Mouse (Mus musculus): ENCODE measurements around the gene Kif19a. TPM values are rescaled to one million over a fixed set of nuclear protein-coding genes. Genes with fewer than 3 reads are reported as not detected.

Gene Kif19a
- polyA plus RNA-seq, 1 experiment from 2014 or later, result 0.09 TPM

DNA sequence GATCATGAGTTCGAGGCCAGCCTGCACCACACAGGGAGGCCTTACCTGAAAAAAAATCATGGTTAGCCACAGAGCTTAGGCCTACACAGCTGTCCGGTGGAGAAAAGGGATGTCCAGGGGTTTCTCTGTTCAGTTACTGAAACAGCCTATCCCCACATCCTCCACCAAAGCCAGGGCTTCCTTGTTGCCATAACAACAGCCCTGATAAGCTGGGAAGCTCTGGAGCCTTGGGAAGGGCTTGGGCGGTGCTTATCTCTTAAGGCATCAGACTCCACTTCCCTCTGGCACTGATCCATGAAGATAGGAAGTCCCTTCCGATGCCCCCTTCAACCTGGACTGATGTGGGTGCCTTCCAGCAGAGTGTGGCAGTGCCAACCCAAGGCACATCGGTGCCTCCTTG is 68.0 kb downstream of the Kif19a start:
- WGBS, result 59% methylated on average over 5 of the region's 5 CpGs
- H3K36me3 ChIP-seq, result no peaks in the 10 kb centered on the region
- no peak overlapping the region for H3K4me3 ChIP-seq
- ATAC-seq (ENCODE audit: low FRiP score, low read depth), result no peak
- peaks cover 31% of the 10 kb centered on the region for H3K4me1 ChIP-seq
- no peak overlapping the region for H3K9ac ChIP-seq
- H3K4me2 ChIP-seq (replicated peaks), result no peak overlapping the region
- no peaks in the 10 kb centered on the region for H3K27me3 ChIP-seq
- H3K27ac ChIP-seq, result no peak overlapping the region
- 0 out of 2 replicates have a peak, but pooled peaks cover 4% of the 10 kb centered on the region for H3K9me3 ChIP-seq

Other genes starting within 250 kb of the Kif19a start
- gene Rpl38, start 96.9 kb upstream of the Kif19a start, polyA plus RNA-seq (2015; fragmentation: Nextera tagmentation; extraction: Ambion mirVana), result 966 and 986 TPM in 2 replicates
- gene Ttyh2, start 90.0 kb upstream of the Kif19a start, polyA plus RNA-seq (2015; fragmentation: Nextera tagmentation; extraction: Ambion mirVana), result 20.0 and 21.2 TPM in 2 replicates
- 0.83 and 0.95 TPM in 2 replicates for gene Dnaic2, start 38.0 kb upstream of the Kif19a start, polyA plus RNA-seq (2015; fragmentation: Nextera tagmentation; extraction: Ambion mirVana)
- gene Btbd17, start 30.6 kb downstream of the Kif19a start, polyA plus RNA-seq (2015; fragmentation: Nextera tagmentation; extraction: Ambion mirVana), result 1.7 TPM in 2 replicates
- not detected in 2 replicates for gene Gpr142, start 33.5 kb downstream of the Kif19a start, polyA plus RNA-seq (2015; fragmentation: Nextera tagmentation; extraction: Ambion mirVana)
- 56.2 and 60.0 TPM in 2 replicates for gene Gprc5c, start 85.8 kb downstream of the Kif19a start, polyA plus RNA-seq (2015; fragmentation: Nextera tagmentation; extraction: Ambion mirVana)
- gene Cd300a, start 124.7 kb downstream of the Kif19a start, polyA plus RNA-seq (2015; fragmentation: Nextera tagmentation; extraction: Ambion mirVana), result 1.6 and 1.9 TPM in 2 replicates
- 0.14 and 0.19 TPM in 2 replicates for gene Cd300lb, start 169.0 kb downstream of the Kif19a start, polyA plus RNA-seq (2015; fragmentation: Nextera tagmentation; extraction: Ambion mirVana)
- gene Cd300c, start 203.8 kb downstream of the Kif19a start, polyA plus RNA-seq (2015; fragmentation: Nextera tagmentation; extraction: Ambion mirVana), result not detected in 2 replicates
- gene Cd300ld, start 224.5 kb downstream of the Kif19a start, polyA plus RNA-seq (2015; fragmentation: Nextera tagmentation; extraction: Ambion mirVana), result 0.14 TPM in 1 of 2 replicates, not detected in the other
- gene Cd300c2, start 236.5 kb downstream of the Kif19a start, polyA plus RNA-seq (2015; fragmentation: Nextera tagmentation; extraction: Ambion mirVana), result 1.7 and 2.2 TPM in 2 replicates

Measured in limb, embryonic 13.5 days (tissue).